Mouse (Mus musculus) adrenal gland, postnatal 36 days (tissue): ENCODE measurements around the gene Cdt1. TPM values are rescaled to one million over a fixed set of nuclear protein-coding genes. Genes with fewer than 3 reads are reported as not detected.
A peak's percentile ranks its signal among the peaks of the same experiment; 100 is the strongest.
"Not testable (repeated sequence)": the region's sequence is repeated elsewhere in the genome, so short reads cannot be mapped to it uniquely, and the experiment has no call there.

Experiments
- DNase-seq, 2 experiments: peaks; one replicate each; pipeline ENCODE4 v3.0.0; 2021; ENCODE audit warnings: mixed read lengths in 1 of 2
- total RNA-seq, 2 experiments: library from RNA; stranded (reverse); gene quantifications; 2 replicates each; pipeline ENCODE4 v1.2.3; 2021

Gene Cdt1
- total RNA-seq, 2 experiments from 2014 or later = 8.7 to 9.1 TPM

DNA sequence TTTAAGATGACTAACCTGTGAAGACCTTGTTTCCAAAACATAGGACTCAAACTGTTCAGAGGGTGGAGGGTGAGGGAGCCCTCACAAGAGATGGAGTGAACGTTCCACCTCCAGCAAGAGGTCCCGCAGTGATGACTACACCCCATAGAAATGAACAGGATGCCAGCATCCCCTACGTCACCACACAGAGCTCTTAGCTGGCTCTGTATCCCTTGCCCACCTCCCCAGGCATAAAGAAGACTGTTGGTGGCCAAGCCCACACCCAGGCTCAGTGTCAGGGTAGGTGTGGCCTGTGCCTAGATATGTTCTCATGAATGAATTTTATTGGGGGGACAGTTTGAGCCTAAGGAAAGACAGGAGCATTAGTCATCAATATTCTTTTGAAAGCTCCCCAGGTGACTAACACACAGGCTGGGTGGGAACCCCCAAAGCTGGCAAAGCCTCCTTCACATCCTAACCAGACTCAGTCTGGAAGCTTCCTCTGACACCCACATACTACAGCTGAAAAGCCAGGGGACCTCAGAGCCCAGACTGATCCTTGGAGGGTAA is 18.9 kb upstream of the Cdt1 start:
- DNase-seq = no peak

DNA sequence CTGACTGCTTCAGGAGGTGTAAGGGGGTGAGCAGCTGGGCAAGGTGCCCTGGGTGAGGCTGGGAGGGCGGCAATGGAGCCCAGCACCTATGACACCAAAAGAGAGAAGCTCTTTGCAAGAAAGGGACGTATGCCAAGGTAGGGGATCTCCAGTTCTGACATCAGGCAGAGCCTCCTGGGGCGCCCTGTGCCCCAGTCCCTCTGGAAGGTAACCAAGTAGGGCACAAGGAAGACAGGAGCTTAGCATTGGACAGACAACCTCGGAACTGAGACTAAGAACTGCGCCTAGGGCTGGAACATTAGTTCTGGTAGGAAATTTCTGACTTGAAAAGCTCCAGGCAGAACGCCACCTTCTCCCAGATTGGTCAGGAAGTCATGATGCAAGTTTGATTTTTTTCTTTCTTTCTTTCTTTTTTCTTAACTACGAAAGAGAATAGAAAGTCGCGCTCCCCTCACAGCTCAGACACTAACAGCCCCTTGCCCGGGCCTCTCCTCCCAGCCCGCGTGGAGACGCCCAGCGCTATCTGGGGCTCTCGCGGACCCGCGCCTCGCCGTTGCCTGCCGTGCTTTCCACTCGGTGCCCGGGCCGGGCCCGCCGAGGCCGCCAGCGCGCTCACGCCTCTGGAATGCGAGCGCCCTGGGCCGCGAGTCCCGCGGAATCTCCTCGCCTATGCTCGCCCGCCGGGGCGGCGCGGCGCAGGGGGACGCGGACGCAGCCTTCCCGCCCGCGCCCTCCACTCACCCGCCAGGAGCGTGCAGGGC is 17.4 kb upstream of the Cdt1 start:
- DNase-seq = peak; percentile 74 to 82

DNA sequence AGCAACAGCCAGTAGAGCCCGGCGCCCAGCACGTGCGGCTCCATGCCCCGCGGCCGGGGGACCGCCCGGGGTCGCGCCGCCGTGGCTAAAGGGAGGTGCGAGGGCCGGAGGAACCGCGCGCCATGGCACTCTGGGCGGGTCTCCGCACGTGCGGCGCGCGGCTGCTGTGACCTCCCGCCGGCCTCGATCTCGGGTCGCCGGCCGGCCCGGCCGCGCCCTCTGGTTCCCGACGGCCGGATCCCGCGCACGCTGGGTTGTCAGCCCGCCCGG is 16.9 kb upstream of the Cdt1 start:
- DNase-seq = no peak

DNA sequence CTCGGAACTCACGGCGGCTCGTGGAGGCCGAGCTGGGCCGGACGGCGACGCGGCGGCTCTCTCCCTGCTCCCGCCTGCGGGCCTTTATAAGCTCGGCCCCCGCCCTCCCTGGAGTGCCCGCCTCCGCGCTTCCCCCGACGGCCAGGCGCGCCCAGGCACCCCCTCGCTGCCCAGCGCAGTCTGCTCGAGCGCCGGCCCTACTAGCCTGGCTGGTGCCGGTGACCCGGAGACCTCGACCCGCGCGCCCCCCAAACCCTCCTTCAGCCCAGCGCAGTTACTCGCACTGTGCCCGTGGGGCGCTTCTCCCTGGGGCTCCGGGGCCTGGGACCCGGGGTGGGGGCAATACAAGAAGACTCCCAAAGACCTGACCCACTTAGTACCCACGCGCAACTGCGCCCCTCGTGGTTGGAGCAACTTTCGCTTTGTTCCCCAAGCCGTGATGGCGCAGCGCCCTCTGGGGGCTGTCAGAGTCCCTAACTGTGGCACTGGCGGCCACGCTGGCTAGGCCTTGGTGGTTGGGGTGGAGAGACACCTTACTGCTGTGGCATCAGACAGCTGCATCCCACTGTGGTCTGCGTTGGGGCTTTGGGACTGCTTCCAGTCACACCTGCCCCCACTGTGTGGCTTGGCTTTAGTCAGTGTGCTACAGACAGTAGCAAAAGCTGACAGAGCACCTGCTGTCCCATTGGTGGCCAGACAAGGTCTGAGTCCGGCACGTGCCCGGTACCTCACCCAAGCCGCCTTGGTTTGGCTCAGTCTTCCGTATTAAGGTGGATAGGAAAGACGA is 16.4 kb upstream of the Cdt1 start, which contains the start of gene Piezo1:
Piezo1 (minus strand) TSS at position 65 of the 787 bp plus-strand sequence.
- peak; percentile 93 to 95 for DNase-seq

DNA sequence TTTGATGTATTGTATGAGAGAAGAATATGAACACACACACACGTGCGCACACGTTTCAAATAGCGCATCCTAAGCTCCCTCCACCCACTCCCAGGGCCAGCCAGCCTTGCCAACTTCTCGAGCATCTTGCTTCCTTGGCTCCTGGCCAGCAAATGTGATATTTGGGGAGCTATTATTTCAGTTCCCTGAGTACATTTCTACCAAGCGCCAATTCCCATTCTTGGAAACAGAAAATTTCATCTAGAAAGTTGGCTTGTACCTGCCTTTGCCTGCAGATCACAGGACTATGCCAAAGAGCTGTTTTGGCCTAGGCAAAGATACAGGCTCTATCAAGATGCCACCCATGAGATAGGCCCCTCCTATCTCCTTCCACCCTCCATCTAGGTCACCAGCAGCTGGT is 13.0 kb upstream of the Cdt1 start:
- no peak for DNase-seq

DNA sequence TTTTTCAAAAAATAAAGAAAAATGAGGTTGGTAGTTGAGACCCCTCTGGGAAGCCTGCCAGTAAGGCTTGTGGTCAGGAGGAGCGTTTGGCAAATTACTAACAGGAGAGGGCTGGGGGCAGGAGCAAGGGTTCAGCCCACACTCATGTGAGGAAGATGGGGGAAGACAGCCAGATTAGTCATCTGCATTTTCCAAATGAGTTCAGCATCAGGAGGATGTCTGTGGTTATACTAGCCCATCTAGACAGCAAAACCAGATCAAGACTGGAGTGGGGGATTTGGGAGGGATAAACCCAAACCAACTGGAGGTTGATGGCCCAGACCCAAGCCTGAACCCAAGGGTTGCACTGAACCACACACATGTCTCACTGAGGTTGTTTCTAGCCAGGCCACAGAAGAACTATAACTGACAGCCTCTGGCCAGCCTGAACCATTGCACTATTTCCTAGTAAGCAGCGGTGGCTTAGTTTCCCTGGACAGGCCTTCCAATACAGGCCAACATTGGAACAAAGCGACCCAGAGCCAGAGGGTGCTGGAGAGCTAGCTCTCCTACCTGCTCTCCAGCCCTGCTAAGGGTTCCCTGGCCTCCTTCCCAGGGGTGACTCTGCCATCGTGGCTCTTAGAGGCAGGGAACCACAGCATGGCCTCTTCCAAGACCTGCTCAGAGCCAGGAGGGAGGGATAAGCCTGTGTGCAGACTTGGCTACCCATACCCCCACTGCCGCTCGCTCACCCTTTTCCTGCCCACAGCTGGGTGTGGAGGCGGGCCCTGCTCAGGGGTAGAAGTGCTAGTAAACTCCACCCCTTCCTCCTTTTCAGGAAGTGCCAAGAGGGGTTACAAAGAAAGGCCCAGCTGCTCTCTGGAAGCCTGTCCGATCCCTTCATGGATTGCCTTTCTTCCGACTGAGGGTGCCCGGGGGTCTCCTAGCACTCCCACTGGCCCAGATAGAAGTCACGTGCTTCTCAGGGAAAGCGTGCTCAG is 11.5 kb upstream of the Cdt1 start:
- peak; percentile 55 to 77 for DNase-seq

DNA sequence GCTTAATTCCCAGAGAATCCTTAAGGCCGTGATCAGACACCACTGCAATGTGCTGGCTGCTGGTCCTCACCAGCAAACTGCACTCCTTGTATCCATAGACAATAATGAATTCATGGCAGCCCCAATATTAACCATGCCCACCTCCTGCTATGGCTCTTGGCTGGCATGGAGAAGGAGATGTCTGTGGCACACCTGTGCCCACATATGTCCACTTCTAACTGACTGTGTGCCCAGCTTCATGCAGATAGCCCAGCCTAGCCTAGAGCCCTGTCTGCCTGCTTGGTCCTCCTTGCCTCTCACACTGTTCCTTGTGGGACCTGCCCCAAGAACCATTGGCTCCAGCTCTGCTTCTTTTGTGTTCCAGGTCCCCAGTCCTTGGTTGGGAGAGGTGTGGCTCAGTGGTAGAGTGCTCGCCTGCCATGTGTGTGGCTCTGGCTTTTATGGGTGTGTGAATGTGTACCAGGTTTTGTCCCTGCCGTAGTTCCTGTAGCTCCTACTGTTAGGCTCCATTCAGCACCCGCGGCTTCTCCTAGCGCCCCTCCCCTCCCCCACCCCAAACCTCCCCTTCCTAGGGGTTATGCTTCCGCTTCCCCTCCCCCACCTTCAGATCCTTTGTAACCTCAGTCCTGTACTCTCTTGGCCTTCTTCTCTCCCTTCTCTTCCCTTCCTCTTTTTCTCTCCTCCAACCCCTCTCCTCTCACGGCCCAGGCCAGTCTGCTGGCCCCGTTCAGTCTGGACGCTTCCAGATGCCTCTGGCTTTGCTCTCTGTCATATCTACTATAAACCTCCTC is 10.4 kb upstream of the Cdt1 start:
- no peak for DNase-seq

DNA sequence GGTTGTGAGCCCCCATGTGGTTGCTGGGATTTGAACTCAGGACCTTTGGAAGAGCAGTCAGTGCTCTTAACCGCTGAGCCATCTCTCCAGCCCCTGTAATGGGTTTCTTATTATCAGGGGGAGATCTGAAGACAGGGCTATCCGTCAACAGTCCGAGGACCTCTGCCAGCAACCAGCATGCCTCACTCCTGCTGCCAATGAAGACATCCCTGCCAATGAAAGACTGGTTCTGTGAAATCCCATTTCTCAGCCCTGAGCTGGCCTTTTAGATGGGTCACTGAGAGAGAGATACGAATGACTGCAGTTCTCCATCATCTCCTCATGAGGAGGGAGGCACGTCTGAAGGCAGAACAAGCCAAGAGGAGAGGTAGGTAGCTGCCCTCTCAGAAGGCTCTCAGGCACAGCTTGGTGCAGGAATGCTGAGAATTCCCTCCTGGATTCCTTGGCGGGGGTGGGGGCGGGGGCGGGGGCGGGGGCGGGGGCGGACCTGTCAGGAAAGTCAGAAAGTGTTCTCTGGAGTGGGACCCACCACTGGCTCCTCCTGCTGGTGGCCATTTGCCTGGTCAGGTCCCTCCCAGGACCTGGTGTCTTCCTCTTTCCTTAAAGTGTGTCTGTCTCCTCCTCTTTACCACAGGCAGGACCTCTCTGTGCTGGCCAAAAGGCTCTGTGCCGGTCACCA is 9.0 kb upstream of the Cdt1 start:
- DNase-seq = no peak

DNA sequence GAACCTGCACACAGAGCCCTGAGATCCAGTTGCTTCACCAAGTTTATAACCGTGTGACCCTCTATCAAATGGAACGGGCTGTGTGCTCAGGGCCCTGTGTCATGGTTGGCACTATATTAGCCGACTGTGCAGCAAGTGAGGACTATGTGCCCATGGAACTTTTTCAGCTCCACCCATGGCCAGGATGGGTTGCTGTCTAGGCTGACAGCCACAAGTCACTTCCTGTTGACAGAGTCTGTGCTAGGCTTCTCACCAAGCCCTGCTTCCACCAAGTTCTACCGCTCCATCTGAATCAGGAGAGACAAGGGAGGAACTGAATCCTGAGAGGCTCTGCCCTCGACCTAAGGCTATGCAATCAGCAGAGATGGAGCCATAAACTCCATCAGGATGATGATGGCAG is 6.6 kb upstream of the Cdt1 start:
- no peak for DNase-seq

DNA sequence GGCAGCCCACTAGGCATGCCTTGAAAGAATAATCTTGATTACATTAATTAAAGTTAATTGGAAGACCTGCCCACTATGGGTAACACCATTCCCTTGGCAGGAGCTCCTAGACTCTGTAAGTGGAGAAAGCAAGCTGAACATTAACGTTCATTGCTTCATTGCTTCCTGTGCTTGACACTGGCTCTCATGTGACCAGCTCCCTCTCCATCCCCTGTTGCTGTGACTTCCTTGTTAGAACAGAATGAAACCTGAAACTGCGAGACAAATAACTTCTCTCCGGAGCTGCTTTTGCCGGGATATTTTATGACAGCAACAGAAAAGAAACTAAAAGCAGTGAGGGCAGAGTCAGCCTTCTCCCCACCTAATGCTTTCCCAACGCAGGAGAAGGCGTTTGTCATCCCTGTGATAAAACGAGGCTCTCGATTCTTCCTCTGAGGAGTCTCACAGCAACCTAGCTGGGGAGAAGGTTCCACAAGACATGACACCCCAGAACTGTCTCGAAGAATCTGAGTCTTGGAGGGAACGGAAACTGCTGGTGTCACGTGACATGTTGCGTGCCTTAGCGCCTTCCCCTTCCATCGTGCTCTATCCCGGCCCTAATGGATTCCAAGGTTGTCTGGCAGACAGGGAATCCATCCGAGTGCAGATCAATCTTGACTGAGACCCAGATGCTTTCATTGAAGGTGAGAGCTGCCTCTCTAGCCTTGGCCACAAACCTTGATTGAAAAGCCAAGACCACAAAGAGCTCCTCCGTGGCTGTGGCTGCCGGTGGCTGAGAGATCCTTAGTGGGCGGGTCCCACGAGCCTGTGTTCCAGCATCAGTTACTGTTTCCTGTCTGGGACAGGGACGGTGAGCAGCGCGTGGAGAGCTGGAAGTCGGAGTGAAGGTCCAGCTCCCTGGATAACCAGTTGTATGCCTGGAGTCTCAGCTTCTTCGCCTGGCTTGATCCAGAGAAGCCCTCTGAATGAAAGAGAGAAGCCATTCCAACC is 3.2 kb upstream of the Cdt1 start:
- DNase-seq = no peak

DNA sequence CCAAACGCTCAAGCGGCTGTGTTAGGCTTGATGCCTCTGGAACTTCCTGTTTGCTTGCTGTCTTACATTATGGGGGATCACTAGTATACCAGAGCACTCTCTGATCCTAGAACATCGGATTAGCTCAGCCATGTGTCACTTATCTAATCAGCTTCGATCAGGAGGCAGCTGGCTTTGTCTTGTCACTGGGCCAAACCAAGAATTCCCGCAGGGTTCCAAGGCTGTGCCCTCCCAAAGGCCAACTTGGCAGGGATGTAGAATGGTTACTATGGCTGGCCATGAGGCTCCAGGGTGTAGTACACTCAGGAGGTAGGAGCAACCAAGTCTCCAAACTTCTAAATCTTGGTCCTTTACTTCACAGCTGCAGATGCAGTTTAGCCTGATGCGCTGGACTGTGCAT is 1.0 kb upstream of the Cdt1 start:
- peak; percentile 35 to 48 for DNase-seq

DNA sequence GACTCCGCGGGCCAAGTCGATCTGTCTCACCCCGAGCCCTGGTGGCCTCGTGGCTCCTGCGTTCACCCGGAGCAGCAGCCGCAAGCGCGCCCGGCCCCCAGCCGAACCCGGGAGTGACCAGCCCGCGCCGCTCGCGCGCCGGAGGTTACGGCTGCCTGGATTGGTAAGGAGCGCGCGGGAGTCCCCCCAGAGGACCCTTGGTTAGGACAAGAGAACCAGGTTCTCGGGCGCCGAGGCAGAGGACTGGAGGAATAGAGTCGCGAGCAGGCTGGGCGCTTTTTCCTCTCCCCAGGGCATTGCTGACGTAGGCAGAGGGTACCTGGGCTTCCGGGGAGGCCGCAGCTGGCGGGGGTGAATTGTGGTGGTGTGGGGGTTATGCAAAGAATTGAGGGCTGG is 292 bp downstream of the Cdt1 start:
- no peak for DNase-seq

DNA sequence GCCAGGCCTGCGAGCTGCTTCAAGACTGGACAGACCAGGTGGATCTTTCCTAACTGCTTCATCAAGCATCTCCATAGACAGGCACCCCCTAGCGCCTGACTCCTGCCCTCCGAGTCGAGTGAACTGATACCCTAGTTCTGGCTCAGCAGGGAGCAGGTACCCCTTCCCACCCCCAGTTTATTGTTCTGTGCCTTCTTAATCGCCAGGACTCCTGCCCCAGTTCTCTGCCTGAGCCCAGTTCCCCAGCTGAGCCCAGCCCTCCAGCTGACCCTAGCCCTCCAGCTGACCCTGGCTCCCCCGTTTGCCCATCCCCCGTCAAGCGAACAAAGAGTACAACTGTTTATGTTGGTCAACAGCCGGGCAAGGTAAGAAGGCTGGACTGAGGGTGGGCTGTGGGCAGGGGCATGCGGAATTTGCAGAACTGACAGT is 1.1 kb downstream of the Cdt1 start:
- DNase-seq = no peak

DNA sequence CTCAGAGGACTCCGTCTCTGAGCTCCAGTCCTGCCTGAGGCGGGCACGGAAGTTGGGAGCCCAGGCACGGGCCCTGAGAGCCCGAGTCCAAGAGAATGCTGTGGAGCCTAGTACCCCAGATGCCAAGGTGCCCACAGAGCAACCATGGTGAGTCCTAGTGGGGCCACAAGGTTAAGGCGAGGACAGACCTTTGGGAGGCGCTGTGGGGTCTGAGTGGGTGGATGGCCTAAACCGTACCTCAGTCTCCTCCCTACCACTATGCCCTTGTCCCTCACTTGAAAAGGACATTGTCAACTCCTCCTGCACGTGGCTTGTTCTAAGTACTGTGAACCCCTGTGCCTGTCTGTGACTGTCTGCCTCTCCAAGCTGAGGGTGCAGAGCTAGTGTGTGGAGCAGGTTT is 1.5 kb downstream of the Cdt1 start:
- no peak for DNase-seq

DNA sequence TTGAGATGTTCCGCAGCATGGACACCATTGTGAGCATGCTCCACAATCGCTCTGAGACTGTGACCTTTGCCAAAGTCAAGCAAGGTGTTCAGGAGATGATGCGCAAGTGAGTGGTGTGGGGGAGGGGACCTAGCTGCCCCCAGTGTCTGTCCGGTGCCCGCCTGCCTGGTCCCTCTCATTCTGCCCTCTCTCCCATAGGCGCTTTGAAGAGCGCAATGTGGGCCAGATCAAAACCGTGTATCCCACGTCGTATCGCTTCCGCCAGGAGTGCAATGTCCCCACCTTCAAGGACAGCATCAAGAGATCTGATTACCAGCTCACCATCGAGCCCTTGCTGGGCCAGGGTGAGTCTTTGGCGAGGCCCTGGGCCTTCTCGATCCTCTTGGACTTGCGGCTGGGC is 2.2 kb downstream of the Cdt1 start:
- DNase-seq = no peak

DNA sequence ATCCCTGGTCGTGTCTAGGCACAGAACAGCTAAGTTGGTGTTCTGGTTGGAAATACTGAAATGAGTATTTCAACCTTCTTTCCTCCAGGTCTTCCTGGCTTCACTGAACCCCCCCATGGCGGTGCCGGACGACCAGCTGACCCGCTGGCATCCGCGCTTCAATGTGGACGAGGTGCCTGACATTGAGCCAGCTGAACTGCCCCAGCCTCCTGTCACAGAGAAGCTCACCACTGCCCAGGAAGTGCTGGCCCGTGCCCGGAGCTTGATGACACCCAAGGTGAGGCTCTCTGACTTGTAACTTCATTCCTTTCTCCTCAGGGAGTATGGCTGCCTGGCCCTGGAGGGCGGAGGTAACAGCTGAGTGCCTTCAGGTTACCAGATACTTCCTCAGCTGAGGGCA is 3.3 kb downstream of the Cdt1 start:
- no peak for DNase-seq

DNA sequence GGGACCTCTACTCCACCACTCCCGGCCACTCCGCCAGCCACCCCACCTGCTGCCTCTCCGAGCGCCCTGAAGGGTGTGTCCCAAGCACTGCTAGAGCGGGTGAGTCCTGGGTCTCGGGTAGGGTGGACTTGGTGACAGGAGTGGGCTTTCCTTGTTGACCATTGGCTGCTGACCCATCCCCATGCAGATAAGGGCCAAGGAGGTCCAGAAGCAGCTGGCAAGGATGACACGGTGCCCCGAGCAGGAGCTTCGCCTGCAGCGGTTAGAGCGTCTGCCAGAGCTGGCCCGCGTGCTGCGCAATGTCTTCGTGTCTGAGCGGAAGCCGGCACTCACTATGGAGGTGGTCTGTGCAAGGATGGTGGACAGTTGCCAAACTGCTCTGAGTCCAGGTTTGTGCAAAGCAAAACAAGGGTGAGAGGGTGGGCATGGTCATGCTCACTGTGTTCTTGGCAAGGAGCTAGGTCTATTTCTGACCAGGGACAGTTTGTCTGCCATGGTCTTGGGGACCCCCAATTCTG is 4.0 kb downstream of the Cdt1 start:
- DNase-seq = no peak

DNA sequence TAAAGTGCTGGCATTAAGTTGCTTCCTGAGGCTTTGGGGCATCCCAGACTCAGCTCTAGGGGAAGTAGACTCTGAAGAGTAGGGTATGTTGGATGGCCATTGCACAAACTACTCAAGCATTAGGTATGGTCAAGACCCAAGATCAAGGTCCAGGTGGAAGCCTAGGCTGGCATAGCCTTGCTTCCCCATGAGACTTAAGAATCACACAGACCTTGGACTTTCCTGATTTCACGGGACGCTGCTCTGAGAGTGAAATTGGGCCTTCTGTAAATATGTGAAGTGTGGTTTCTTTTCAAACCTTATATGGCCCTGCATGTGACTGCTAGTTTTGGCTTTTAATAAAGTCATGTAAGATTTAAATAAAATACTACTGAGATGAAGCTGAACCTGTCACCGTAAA is 4.9 kb downstream of the Cdt1 start:
- no peak for DNase-seq

DNA sequence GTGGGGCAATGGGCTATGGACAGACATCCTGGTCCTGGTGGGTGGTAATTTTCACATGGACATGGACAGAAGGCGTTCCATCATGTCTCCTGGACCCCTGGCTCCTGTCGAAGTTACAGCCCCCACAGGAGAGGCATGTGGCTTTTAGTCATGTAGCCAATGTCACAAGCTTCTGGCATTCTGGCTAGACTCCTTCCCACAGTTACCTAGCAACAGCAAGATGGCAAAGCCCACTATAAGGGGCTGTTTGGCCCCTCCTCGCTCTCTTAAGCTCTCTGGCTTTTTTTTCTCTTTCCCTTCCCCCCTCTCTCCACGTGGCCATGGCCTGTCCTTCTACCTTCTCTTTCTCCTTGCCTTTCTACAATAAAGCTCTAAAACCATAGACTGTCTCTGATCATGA is 5.4 kb downstream of the Cdt1 start:
- not testable (repeated sequence) for DNase-seq
